Mouse (Mus musculus): ENCODE measurements around the gene Ret.

Ret gene

GRCm38 (mm10) chr6:118173975-118174328, 23.6 kb downstream of the Ret start:
- in situ Hi-C loops (cut with MboI, MseI), result no loop called here

- in situ Hi-C loops (cut with MboI, MseI), result no loop called here
Observed at GRCm38 (mm10) chr6:118173251-118173974, 24.1 kb downstream of the Ret start.

- in situ Hi-C loops (cut with MboI, MseI), result no loop called here
Observed at GRCm38 (mm10) chr6:118171386-118171785, 26.1 kb downstream of the Ret start.

- in situ Hi-C loops (cut with MboI, MseI), result no loop called here
Observed at GRCm38 (mm10) chr6:118168106-118168505, 29.4 kb downstream of the Ret start.

- in situ Hi-C loops (cut with MboI, MseI), result no loop called here
Observed at GRCm38 (mm10) chr6:118167013-118167412, 30.5 kb downstream of the Ret start.

- in situ Hi-C loops (cut with MboI, MseI), result no loop called here
Observed at GRCm38 (mm10) chr6:118165516-118165915, 32.0 kb downstream of the Ret start.

GRCm38 (mm10) chr6:118164691-118165090, 32.8 kb downstream of the Ret start:
- in situ Hi-C loops (cut with MboI, MseI), result no loop called here

GRCm38 (mm10) chr6:118163086-118163485, 34.4 kb downstream of the Ret start:
- in situ Hi-C loops (cut with MboI, MseI), result no loop called here

- in situ Hi-C loops (cut with MboI, MseI), result no loop called here
Observed at GRCm38 (mm10) chr6:118162457-118163082, 34.9 kb downstream of the Ret start.

- in situ Hi-C loops (cut with MboI, MseI), result no loop called here
Observed at GRCm38 (mm10) chr6:118153091-118153490, 44.4 kb downstream of the Ret start.

GRCm38 (mm10) chr6:118150988-118151387, 46.5 kb downstream of the Ret start:
- in situ Hi-C loops (cut with MboI, MseI), result no loop called here

- in situ Hi-C loops (cut with MboI, MseI), result no loop called here
Observed at GRCm38 (mm10) chr6:118150538-118150937, 47.0 kb downstream of the Ret start.

GRCm38 (mm10) chr6:118150128-118150527, 47.4 kb downstream of the Ret start:
- in situ Hi-C loops (cut with MboI, MseI), result no loop called here

GRCm38 (mm10) chr6:118140961-118141360, 56.6 kb downstream of the Ret start:
- in situ Hi-C loops (cut with MboI, MseI), result no loop called here

- in situ Hi-C loops (cut with MboI, MseI), result no loop called here
Observed at GRCm38 (mm10) chr6:118138731-118139709, 58.5 kb downstream of the Ret start, which contains the start of gene Csgalnact2. Gene Csgalnact2 (minus strand): TSS chr6:118139140.

GRCm38 (mm10) chr6:118137148-118137547, 60.4 kb downstream of the Ret start:
- in situ Hi-C loops (cut with MboI, MseI), result no loop called here

GRCm38 (mm10) chr6:118134461-118134860, 63.1 kb downstream of the Ret start:
- in situ Hi-C loops (cut with MboI, MseI), result no loop called here

GRCm38 (mm10) chr6:118130022-118130421, 67.5 kb downstream of the Ret start:
- in situ Hi-C loops (cut with MboI, MseI), result no loop called here

- in situ Hi-C loops (cut with MboI, MseI), result loop anchor here (10.0 kb wide), 1 partner anchor 1473 kb away; the partner anchor contains the start of gene Depp1
Observed at GRCm38 (mm10) chr6:118127827-118128487, 69.6 kb downstream of the Ret start.

- in situ Hi-C loops (cut with MboI, MseI), result loop anchor here (10.0 kb wide), 1 partner anchor 1472 kb away; the partner anchor contains the start of gene Depp1
Observed at GRCm38 (mm10) chr6:118127198-118127597, 70.3 kb downstream of the Ret start.

GRCm38 (mm10) chr6:118126577-118126976, 70.9 kb downstream of the Ret start:
- in situ Hi-C loops (cut with MboI, MseI), result loop anchor here (10.0 kb wide), 1 partner anchor 1472 kb away; the partner anchor contains the start of gene Depp1

All from T-helper 1 cell (primary cell).